Mouse (Mus musculus): Measurements from ENCODE around the gene Ppfia2.

The Ppfia2 gene

DNA sequence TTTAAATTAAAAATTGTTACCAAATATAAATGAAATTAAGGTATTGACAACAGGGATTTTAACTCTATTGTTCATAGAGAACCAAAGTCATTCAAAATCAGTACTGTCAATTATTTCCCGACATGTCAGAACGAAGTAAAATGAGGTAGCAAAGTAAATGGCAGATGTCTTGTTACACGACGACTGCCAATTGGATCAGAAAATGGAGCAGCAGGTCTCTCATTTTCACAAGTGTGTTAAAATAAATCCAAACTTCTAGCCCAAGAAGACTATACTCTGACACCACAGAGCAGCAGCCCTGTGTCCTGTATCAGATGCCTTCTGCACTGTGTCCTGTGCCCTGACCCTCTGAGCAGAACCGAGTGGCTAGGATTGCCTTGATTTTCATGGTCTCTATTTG, 454.2 kb downstream of the Ppfia2 start:
- DNase-seq = no peak

DNA sequence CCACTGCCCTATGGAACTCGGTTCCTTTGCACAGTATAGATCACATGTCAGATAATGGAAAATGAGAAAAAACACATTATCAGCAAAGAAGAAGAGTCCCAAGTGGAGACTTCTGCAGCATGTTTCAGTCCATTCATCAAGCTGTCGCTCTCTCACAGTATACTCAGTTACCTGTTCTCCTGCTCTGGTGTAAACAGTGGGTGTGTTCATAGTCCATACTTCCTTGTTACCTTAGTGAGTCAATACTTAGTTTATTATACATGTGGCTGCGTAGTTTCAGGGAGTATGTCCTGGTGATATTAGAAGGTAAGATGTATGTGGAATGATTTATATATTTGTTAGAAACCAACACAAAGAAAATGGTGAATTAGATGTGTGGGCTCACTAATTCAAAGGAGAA, 454.7 kb downstream of the Ppfia2 start:
- DNase-seq = no peak

DNA sequence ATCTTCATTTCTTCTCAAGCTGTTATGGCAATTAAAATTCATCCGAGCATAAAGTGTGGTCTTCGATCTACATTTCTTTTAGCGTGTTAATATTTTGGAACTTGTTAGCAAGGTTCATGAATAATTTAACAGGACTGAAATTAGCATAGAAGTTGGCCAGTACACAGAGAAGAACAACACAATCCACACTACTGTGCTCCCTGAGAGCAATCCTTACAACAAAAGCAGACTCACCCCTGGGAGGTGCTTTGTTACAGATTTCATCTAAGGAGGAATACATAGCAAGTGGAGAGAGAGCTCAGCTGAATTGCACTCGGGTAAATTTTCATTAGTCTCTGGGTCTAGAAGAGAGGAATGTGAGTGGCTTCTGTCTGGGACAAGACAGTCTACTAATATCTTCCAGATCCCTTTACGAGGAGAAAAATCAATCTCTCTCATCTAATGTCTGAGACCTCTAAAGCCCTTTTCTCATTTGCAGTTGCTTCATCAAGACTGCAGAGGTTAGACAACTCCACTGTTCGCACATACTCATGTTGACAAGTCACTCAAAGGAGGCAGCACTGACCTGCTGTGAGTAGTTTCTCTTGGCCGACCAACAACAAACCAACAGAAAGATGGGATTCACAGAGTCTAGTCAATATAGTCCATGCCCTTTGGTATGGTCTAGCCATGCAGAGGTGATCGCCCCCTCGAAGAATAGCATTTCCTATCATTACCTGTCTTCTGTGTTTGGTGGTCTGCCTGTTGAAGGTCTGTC, 458.6 kb downstream of the Ppfia2 start:
- no peak for DNase-seq

DNA sequence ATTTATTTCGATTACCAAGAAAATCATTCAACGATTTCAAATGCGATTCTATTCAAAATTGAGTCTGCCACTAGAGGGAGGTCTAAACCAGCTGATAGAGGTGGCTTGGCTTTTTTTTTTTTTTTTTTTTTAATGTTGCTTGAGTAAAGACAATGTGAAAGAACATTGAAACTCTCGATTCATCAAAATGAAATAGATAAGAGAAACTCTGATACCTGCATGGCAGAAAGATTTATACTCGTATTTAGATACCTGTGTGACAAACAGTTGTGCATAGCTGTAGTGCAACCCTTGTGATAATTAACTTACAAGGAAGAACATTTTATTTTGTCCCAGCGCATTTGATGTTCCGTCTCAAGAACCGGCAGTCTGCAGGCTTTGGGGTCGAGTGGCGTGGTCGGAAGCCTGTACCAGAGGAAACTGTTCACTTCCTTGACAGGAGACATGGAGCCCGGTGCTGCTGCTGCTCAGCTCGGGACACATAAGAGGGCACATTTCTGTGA, 462.5 kb downstream of the Ppfia2 start:
- no peak for DNase-seq

DNA sequence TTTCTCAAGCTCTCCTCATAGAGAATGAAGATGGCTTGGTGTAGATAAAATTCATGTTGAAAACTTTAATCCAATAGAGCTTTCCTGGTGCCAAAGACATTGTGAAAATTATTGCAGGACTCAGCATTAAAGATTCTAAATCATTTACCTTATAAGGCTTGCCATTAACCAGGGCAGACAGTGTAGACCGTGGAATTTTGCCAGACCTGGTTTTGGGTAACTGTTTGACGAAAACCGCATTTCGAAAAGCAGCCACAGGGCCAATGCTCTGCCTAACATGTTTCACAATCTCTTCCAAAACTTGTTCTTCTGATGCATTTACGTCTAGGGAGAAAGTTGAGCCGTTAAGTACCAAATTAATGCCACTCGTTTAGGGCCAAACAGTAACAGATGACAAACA, 466.9 kb downstream of the Ppfia2 start:
- DNase-seq = no peak

DNA sequence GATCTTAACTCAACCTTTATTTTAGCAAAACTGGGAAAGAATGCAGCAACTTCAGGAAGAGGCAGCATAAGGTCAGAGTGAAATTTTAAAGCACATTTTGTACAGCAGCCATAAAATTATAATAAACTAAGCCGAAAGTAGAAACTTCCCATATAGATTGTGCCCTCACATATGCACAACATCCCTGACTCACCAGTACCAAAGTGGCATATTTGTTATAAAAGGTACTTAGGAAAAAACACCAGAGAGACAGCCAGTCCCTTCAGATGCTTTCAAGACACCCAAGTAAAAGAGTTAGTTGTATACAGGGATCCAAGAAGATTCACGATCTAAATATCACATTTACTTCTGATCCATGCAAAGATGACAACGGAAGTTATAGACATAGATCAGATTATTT, 468.7 kb downstream of the Ppfia2 start:
- DNase-seq = no peak

DNA sequence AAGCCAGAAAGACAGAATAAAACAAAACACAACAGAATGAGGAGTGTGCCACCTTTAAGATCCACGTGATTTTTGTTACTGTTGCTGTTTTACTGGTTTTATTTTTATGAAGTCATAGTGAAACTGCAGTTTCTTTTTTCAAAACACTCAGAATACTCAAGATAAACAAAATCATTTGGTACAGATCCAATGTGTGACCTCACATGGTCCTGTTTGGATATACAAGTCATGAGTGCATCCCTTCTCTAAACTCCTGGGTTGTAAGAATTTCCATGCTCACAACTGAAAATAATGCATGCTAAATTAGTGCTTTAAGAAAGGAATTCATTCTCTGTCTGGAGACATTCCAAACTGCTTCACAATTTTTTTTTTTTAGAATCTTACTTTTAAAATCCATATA, 469.3 kb downstream of the Ppfia2 start:
- no peak for DNase-seq

DNA sequence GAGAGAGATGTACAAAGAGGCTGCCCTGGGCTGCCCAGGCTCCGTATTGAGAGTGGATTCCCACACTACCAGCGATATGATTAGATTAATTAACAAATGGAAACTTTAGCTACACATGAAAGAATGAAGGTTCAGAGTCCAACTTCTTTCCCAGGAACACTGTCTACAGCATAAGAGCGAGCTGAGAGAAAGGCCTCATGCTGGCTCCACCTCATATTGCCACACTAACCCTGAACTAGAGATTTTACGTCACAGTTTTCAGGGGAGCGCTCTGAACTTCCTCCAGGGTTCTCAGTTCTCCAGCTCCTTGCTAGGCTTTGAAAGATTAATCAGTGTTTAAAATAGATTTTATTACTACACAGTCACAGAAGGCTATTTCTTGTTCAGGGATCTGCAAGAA, 471.2 kb downstream of the Ppfia2 start:
- DNase-seq = no peak

DNA sequence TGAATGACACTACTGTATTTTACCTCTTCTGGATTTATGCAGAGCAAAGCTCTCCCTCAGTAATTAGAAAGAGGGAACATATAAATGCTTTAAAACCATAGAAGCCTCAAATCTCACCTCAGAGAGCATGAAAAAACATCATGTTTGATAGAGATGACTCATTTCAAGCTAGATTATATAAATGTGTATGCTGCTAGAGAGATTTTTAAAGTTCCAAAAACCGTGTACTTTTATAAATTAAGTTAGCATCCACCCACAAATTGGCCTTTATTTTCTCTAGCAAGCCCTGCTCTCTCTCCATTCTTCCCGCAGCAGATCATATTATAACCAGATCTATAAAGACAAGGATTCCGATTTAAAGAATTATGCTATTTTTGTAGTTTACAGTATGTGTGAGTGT, 488.9 kb downstream of the Ppfia2 start:
- DNase-seq = no peak

DNA sequence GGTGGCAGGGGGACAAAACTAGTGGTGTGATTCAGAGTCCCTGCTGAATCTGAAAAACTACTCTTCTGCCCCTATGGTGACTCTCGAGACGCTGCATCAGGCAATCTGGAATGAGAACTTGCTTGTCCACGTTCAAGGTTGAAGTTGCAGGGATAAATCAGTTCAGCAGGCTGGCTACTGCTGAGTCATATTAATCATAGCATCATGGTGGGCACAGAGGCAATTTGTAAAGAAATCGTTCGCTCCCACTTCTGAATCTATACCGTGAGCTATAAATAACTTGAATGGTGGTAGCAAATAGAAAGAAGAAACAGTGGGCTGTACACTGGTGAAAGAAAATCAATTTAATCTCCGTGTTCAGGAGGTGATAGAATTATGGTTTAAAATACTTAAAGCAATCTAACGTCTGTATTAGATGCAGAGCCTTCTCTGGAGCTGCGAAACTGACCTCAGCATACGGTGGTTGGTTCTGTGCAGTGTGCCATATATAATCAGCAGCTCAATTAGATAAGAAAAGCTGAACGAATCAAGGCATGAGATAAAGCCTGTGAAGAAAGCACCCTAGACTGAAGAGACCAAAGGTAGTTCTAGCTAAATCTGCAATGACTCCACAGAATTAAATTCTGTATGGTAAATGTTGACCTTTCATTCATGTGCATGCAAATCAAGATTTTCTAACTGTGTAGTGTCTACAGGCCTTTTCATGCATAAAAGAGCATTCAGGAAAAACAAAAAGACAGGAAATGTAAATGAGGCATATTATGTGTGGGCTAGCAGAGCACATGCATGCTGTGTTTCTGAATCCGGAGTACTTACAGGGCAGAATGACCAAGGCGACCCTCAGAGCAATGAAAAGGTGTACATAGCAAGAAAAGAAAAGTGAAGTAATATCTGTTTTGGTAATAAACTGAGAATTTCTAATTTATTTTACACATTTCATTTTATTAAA, 505.3 kb downstream of the Ppfia2 start:
- DNase-seq = no peak
